Mouse (Mus musculus) embryonic fibroblast, embryonic 13.5 days (primary cell): ENCODE measurements around the gene Sympk.

Experiments used
- CTCF ChIP-seq: IDR thresholded peaks from 2 replicates; pipeline ENCODE4 v1.5.1; 2011; ENCODE audit warnings: mild to moderate bottlenecking, control low read depth, low read length, moderate library complexity, borderline replicate concordance; ENCODE audit not compliant: insufficient read depth
- POLR2A ChIP-seq: IDR thresholded peaks from 2 replicates; pipeline ENCODE4 v1.6.1; 2011; ENCODE audit warnings: low read depth, mild to moderate bottlenecking, control low read depth, low read length, moderate library complexity

- no peak for TF ChIP-seq CTCF
- TF ChIP-seq POLR2A, result no peak
Measured at GRCm38 (mm10) chr7:19067063-19067462, 42.9 kb downstream of the Sympk start.
